Mouse (Mus musculus): ENCODE measurements around the gene Zfp629.

Zfp629 gene

GRCm38 (mm10) chr7:127564381-127565150 is 51.0 kb downstream of the Zfp629 start:
- DNase-seq (ENCODE audit: low spot score in 2 of 2), result no peak

GRCm38 (mm10) chr7:127561340-127561858 is 54.2 kb downstream of the Zfp629 start, which contains the start of gene Tmem265:
Gene Tmem265 (plus strand): TSS chr7:127561390.
- no peak for DNase-seq (ENCODE audit: low spot score in 2 of 2)

- no peak for DNase-seq (ENCODE audit: low spot score in 2 of 2)
These were observed 55.0 kb downstream of the Zfp629 start for GRCm38 (mm10) chr7:127560580-127560979.
